Mouse (Mus musculus) right cerebral cortex, adult 18-20 months (tissue): ENCODE measurements at regions not wholly inside any gene's neighbourhood (a gene's known extent, or its start where the extent isn't known, plus 50 kb on each side); places are given as distances from the start of the nearest gene placed in this dataset.

Source experiments
- DNase-seq: peaks from one replicate; pipeline ENCODE4 v3.0.0; 2022; ENCODE audit warnings: mixed read lengths

DNA sequence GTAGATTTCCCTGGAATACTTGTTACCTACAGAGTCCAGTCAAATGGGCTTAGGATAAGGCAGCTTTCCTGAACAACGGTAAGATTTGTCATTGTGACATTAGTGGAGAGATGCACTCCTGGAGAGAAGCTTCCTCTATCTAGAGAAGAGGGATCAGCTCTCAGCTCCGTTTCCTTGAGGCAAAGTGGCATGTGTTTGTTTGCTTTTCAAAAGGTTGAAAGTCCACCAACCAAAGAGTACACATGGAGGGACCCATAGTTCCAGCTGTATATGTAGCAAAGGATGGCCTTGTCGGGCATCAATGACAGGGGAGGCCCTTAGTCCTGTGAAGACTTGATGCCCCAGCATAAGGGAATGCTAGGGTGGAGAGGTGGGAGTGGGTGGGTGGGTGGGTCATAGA, 87.9 kb upstream of the Rnd3 start:
- DNase-seq, result no peak

DNA sequence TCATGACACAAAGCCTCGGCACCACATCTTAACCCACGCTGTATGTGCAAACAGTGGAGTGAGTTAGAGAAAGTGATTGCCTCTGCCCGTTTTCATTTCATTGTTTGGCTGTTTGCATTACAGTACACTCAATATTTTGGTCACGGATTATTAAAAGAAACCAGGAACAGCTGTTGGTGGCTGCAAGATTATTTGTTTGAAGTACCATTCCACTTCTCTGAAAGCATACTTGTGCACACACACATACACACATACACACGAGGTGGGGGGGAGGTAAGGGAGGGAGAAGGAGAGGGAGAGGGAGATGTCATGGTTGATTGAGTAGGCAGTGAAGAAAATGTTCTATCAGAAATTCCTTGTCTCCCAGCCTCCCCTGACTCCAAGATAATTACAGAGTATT, 85.5 kb upstream of the Rnd3 start:
- DNase-seq, result no peak

DNA sequence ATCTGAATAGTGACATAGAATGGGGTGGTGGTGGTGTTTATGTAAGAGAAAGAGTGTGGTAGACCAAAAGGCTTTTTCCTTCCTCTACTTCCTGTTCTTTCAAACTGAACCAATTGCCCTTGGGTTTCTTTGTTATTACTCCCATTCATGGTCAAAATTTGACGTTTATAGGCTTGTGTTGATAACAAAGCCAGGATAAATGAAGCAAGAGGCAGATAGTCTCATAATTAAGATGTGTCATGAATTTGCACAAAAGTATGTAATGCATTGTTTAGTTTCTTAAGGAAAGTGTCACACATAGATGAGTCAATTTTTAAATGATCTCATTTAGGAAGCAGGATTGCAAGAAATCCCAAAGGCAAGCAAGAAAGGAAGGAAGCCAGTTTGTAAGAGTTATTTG, 73.9 kb upstream of the Rnd3 start:
- no peak for DNase-seq

DNA sequence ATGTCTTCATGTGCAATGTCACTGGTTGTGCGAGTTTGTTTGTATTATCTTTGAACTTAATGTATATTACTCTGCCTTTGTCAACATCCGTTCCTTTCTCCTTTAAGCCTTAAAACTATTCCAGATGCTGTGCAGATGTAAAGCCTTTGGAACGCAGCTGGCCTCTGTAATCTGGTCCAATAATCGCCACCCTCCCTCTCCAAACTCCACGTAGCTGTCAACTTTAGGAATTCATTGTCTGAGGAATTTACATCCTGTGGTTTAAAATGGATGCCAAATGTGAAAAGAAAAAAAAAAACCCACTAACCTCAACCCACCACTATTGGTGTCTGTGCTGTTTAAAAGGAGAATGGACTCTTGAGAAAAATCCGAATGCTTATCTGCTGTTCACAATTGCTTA, 70.8 kb upstream of the Rnd3 start:
- DNase-seq, result no peak

DNA sequence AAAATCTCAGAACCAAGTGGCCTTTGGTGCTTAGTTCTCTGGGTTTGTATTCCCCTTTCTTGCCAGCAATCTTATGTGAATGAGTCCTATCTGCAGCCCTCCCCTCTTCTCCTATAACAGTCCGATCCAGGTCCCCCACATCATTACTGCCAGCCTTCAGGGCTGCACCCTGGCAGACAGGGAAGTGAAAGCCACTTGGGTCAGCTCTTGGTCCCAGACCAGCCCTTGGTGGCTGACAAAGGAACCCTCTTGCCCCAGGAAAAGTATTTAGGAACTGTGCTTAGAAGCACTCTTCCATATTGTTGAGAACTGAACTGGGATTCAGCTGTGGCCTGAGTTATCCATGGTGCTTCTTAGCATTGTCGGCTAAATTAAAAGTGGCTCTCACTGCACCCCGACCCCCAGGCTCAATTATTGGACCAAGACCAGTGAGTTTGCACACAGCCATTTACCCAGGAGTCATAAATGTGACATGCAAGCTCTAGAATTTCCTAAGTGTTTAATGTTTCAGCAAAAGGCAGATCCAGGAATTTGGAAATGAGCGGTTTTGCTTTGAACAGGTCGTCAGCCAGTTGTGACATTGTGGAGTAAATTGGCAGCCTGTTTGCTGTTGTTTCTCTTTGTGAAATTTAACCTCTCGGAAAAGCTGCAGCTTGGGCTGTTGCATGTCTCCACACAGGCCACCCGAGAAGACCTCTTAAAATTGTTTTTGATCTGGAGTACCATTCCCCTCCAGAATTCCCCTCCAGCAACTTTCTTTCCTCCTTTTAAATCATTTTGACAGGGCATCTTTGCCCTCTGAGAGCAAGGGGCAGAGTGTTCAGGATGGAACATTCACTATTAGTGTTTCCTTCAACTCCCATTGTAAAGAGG, 58.5 kb upstream of the Rnd3 start:
- DNase-seq, result no peak

DNA sequence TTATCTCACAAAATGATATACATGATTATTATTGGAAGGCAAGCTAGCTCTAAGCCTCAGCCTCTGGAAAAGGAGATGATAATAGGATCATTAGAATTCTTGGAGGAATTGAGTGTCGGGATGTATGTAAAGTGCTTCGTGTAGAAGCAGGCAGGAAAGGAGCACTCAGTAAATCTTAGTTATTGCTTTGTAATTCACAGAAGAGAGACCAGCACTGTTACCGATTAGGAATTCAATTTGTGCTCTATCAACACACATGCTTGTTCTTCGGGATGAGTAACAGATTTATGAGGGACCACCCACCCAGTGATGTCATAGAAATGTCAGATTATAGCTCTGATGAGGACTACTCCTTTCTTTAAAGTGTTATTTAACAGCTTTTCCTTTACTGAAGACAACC, 57.4 kb upstream of the Rnd3 start:
- no peak for DNase-seq
